Mouse (Mus musculus) right cerebral cortex, adult 2 months (tissue): ENCODE results near the gene Lmx1a.

Experiments
- DNase-seq, 2 experiments: peaks; one replicate each; pipeline ENCODE4 v3.0.0; 2021 to 2022; ENCODE audit warnings: low spot score in 2 of 2

Gene Lmx1a

DNA sequence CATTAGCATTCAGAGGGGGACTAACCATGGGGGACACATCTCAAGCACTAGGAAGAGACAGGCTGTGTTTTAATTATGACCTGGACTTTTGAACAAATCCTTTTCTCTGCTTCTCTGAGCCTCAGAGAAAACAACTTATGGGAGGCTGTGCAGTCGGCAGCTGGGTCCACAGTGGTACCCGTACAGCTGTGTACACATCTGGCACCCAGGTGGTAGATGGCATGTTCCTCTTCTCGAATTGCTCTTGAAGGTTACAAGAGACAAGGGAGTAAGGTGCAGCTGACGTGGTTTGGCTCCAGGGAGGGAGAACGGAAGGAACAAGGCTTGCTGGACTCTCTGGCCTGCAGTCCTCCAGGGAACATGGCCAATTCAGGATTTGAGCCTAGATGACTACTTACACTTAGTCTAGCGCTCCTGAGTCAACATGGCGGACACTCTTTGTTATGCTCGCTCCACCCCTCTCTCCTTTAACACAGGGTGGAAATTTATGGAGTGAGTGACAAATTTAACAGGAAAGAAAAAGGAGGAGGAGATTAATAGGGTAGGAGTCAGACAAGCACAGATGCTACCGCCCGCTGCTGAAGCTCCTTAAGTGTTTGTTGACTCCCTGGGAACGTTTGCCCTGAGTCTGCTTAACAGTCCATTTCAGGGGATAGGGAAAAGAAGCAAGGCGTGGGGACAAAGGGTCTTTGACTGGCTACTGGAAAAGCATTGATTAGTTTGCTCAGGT, 99.8 kb downstream of the Lmx1a start:
- DNase-seq = no peak

DNA sequence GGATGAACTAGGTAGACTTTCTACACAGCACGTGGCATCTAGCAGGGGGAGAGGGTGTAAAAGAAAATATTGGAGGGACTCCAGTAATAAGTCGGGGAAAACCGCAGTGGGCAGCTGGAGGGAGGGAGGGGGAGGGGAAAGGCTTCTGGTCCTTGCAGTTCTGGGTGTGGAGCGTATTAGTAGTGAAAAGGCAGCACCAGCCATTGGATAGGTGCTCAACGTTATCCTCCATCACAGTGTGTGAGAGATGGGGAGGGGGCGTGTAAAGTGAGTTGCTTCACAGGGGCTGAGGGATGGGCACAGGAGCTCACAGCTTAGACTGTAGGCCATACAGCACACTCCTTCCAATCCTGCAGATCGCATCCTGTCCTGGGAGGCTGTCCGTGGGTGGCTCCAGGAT, 100.4 kb downstream of the Lmx1a start:
- no peak for DNase-seq

DNA sequence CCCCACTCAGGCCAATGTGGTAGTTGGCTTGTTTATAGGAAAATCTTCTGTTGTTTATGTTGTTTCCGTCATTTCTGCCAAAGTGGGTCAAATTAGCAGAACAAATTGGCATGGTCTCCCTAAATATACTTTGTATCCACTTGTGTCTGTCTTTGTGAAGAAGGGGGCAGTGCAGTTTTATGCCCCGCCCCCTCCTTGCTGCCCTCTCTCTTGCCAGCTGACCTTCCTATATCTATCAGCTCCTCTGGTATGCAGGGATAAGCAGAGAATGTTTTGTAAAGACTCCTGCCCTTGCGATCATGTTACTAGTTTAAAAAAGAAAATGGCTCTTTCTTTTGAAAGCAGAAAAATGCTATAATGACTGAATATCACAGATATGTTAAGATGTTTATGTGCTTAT, 101.7 kb downstream of the Lmx1a start:
- no peak for DNase-seq

- no peak for DNase-seq
Measured at GRCm38 (mm10) chr1:167791221-167791620, 102.2 kb downstream of the Lmx1a start.

DNA sequence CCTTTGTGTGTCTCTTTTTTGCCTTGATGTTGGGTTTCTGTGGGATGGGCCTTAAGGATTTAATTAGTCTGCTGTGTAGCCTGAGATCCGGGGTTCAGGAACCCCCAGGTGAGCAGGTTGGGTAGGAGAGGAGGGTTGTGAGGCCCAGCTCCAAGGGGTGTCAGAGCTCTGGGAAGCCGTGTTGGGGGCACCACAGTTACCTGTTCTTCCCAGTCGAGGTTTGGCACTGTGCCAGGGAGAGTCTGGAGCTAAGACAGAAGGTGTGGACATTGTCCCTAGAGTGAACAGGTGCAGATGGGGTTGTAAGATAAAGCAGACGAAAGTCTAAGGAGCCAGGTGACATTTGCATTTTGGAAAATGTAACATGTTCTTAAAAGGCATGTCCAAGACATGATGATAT, 112.9 kb downstream of the Lmx1a start:
- DNase-seq = no peak

GRCm38 (mm10) chr1:167802510-167803271, 113.7 kb downstream of the Lmx1a start:
- DNase-seq = peak; percentile 28 to 36

DNA sequence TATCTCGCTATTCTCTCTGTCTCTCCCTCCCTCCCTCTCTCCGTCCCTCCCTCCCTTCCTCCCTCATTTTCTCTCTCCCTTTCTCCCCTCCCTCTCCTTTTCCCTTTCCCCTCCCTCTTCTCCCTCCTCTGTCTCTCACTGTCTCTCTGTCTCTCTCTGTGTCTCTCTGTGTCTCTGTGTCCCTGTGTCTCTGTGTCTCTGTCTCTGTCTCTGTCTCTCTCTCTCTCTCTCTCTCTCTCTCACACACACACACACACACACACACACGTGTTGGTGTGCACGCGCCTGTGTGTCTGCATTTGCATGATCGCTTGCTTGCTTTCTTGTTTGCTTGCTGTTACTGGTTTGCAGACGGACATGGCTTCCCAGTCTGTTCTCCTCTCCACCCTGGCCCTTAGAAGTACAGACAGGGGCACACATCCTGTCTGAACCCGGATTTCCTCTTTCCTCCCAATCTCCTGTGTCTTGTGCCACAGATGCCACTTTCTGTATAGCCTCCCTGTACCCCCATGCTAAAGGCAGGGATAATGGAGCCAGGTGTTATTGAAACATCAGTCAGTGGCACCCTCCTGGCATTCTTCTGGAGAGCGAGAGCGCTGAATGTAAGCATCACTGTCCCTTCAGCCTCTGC, 114.4 kb downstream of the Lmx1a start:
- DNase-seq = no peak

- DNase-seq = no peak
Measured at GRCm38 (mm10) chr1:167804836-167805235, 115.8 kb downstream of the Lmx1a start.

GRCm38 (mm10) chr1:167811141-167811540, 122.1 kb downstream of the Lmx1a start:
- DNase-seq = no peak

DNA sequence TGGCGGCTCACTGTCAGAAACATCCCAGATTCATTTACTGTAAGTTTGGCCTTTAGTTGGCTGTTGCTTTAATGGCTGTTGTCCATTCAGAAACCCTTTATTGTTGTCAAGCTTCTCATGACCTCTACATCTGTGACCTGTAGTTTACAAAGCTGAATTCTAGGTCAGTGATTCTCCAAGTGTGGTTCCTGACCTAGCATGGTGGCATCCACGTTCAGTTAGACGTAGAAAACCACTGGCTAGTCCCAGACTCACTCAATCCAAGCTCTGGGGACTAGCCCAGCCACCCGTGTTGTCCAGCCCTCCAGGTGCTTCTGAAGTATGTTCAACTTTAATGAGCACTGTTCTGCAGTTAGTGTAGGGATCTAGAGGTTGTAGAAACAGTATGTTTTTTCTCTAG, 126.1 kb downstream of the Lmx1a start:
- DNase-seq = no peak

DNA sequence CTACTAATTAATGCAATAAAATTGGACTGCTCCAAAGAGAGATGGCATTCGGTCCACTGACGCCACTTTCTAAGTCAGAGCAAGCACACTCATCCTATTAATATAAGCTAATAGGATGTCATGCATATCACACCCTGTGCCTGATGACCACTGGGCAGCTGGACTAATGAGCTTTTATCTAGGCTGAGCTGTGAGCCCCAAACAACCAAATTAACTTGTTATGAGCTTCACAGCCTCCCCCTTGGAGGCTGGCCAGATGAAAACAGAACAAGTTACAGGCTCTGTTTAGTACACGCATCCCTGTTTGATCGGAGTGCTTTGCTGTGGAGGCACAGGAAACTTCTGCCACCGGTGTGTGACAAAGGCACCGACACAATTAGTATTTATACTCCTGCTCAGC, 128.0 kb downstream of the Lmx1a start:
- DNase-seq = no peak

DNA sequence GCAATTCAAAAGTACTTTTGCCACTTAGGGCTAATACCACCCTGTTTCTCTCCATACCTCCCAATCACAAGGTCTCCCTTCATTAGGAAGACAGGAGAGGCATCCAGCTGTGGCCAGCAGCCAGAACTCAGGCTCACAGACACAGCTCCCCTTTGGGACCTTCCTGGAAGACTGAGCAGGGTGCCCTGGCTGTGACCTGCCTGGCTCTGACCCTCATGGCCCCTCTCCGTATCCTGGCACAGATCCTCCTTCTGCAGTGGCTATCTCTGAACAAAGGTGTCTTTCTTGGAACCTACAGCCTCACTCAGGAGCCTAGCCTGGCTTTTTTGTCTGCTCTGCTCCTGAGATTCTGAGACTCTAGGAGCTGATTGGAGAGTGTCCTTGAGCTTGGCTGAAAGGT, 128.6 kb downstream of the Lmx1a start:
- DNase-seq = no peak

GRCm38 (mm10) chr1:167820031-167820430, 131.0 kb downstream of the Lmx1a start:
- no peak for DNase-seq

GRCm38 (mm10) chr1:167821125-167821524, 132.1 kb downstream of the Lmx1a start:
- no peak for DNase-seq

- DNase-seq = no peak
Measured at GRCm38 (mm10) chr1:167830291-167830690, 141.3 kb downstream of the Lmx1a start.

GRCm38 (mm10) chr1:167831601-167832000, 142.6 kb downstream of the Lmx1a start:
- no peak for DNase-seq

GRCm38 (mm10) chr1:167854801-167855200, 165.8 kb downstream of the Lmx1a start:
- DNase-seq = no peak

- no peak for DNase-seq
Measured at GRCm38 (mm10) chr1:167872028-167872427, 183.0 kb downstream of the Lmx1a start.

DNA sequence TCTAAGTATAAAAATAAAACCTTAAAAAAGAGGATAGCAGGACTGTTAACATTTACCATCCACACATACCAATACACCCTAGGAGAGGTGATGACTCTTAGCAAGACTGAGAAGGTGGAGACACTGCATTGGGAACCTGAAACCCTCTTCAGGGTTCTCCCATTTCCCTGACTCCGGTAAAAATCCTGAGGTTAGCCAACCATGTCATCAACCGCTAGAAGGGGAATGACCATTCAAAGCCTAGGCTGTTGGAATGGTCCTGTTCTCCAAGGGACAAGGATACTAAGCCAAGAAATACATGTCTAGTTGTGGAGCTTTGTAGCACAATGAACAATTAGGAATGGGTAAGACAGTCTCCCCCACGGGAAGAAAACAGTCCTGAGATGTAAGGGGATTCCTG, 185.1 kb downstream of the Lmx1a start:
- DNase-seq = no peak

- no peak for DNase-seq
Measured at GRCm38 (mm10) chr1:167877931-167878330, 188.9 kb downstream of the Lmx1a start.

DNA sequence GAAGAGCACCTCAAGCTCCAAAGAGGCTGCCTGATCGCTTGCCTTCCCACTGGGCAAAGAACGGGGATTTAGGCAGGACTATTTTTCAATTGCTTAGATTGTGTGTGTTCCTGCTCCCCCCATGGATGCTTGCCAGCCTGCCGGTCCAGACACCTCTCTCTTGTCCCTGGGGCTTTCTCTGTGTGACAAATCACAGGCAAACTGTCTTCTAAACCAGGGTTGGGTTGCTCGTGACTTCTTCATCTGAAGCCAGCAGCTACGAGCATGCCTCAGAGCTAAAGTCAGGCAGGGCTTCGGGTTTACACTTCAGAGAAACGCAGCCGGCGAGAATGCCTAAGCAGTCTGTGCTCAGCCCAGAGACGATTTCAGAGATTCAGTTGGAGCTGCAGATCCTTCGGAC, 189.3 kb downstream of the Lmx1a start:
- no peak for DNase-seq

GRCm38 (mm10) chr1:167885776-167886175, 196.7 kb downstream of the Lmx1a start:
- DNase-seq = no peak

GRCm38 (mm10) chr1:167888120-167888519, 199.1 kb downstream of the Lmx1a start:
- DNase-seq = no peak
